Mouse (Mus musculus) brain, embryonic 14.5 days (tissue): ENCODE data around the gene Irf9. TPM values are rescaled to one million over a fixed set of nuclear protein-coding genes. Genes with fewer than 3 reads are reported as not detected.

Source experiments
- DNase-seq: peaks from one replicate; pipeline ENCODE4 v3.0.0-alpha.2; 2011; ENCODE audit warnings: low read depth
- CTCF ChIP-seq: fragments of 200-500 bp; IDR thresholded peaks from 2 replicates; pipeline ENCODE4 v1.5.1; 2012; ENCODE audit warnings: inconsistent platforms, mild to moderate bottlenecking, moderate library complexity, borderline replicate concordance; ENCODE audit not compliant: insufficient read depth, insufficient read length; ENCODE audit errors: extremely low read depth
- POLR2A ChIP-seq: fragments of 200-500 bp; IDR thresholded peaks from 2 replicates; pipeline ENCODE4 v1.6.1; 2012; ENCODE audit warnings: mild to moderate bottlenecking, inconsistent platforms, borderline replicate concordance; ENCODE audit not compliant: poor library complexity, insufficient read depth, insufficient read length, severe bottlenecking; ENCODE audit errors: extremely low read depth
- polyA plus RNA-seq: library from polyadenylated mRNA; depleted of rRNA; stranded (reverse); fragments of >200 nt; gene quantifications from 2 replicates; pipeline ENCODE4 v1.2.3, GENCODE M21; 2012

Gene Irf9
- polyA plus RNA-seq, 1 experiment = 23.5 TPM

- TF ChIP-seq CTCF (no peak), POLR2A (no peak)
- DNase-seq = no peak
These were observed 35.9 kb upstream of the Irf9 start for GRCm38 (mm10) chr14:55567496-55567895.

DNA sequence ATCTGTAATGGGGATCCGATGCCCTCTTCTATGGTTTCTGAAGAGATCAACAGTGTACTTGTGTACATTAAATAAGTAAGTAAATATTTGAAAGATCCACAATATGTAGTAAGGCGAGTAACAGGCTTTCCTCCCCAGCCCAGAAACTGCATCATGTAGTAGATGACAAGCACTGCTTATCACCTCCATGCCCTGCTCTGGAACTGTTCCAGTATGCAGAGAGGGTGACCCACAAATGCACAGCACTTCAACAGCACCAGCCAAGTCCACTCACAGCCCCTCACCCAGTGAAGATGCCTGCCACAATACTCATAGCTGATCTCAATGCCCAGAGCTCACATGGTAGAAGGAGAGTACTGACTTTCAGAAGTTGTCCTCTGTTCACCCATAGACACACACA, 32.8 kb upstream of the Irf9 start:
- no peak for DNase-seq
- TF ChIP-seq POLR2A (no peak), CTCF (no peak)

- DNase-seq = no peak
- TF ChIP-seq CTCF = no peak
- TF ChIP-seq POLR2A = no peak
These were observed 31.6 kb upstream of the Irf9 start for GRCm38 (mm10) chr14:55571760-55572159.

GRCm38 (mm10) chr14:55575302-55575701, 28.1 kb upstream of the Irf9 start, which contains the start of gene Fitm1:
Fitm1 (plus strand) TSS chr14:55575617.
- TF ChIP-seq CTCF (no peak), POLR2A (no peak)
- DNase-seq = no peak

GRCm38 (mm10) chr14:55575711-55576110, 27.7 kb upstream of the Irf9 start:
- no peak for TF ChIP-seq CTCF
- no peak for TF ChIP-seq POLR2A
- no peak for DNase-seq

- DNase-seq = no peak
- no peak for TF ChIP-seq CTCF
These were observed 27.0 kb upstream of the Irf9 start for GRCm38 (mm10) chr14:55576376-55576775.

GRCm38 (mm10) chr14:55577871-55578667, 25.3 kb upstream of the Irf9 start, which contains the start of gene Psme1:
Psme1 (plus strand) TSS chr14:55578123.
- TF ChIP-seq CTCF = no peak
- peak; percentile 45; the same call in 1 of the 2 replicates for TF ChIP-seq POLR2A
- DNase-seq = peak; percentile 93

DNA sequence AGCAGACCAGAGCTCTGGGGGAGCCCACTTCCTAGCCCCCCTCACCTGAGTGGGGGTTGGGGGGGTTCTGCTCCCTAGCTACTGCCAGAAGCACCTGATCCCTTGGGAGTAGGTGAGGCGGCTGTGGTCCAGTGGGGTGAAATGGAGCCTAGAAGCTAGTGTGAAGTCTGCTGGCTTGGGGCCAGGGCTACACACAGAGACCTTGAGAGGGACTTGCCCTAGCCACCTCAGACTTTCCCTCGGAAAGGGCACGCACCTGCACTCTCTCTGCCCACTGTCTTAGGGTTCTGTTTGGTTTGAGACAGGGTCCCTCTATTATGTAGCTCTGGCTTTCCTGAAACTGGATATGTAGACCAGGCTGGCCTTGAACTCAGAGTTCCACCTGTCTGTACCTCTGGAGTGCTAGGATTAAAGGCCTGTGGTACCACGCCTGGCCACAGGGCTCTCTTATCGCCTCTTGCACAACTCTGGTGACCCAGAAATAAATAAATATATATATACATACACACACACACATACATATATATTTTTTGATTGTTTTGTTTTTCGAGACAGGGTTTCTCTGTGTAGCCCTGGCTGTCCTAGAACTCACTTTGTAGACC, 24.6 kb upstream of the Irf9 start:
- DNase-seq = peak; percentile 62
- no peak for TF ChIP-seq CTCF
- TF ChIP-seq POLR2A = no peak

GRCm38 (mm10) chr14:55579511-55580496, 23.6 kb upstream of the Irf9 start:
- TF ChIP-seq CTCF = no peak
- TF ChIP-seq POLR2A = no peak
- no peak for DNase-seq

- TF ChIP-seq POLR2A (no peak), CTCF (no peak)
- DNase-seq = no peak
These were observed 22.6 kb upstream of the Irf9 start for GRCm38 (mm10) chr14:55580731-55581130.

DNA sequence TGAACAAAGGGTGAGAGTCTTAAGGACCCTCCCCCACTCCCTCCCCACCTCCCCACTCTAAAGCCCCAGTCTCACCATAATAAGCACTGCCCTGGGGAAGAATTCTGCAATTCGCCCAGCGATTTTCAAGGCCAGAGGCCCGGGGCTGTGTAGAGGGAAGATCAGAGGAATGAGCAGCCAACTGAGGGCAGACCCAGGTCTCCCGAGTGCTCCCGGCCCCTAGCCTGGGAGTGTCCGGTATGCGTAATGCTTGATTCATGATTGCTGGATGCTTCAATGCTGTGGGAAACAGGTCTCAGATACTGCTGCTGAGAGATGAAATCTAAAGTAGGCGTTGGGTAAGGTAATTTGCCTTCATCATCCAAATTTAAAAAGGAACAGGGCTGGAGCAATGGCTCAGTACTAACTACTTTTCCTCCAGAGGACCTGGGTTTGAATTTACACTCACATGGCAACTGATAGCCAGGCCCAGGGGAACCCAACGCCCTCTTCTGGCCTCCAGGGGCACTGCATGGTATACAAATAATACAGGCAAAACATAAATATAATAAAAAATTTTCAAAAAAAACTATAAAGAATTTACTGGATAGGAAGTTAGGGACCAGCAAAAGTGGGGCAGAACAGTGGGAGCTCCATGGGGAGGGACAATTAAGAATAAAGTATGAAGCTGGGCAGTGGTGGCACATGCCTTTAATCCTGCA, 21.2 kb upstream of the Irf9 start:
- no peak for DNase-seq
- TF ChIP-seq CTCF (peak; percentile 43; the same call in 1 of the 2 replicates), POLR2A (no peak)

- DNase-seq = no peak
- TF ChIP-seq CTCF (no peak), POLR2A (no peak)
These were observed 19.1 kb upstream of the Irf9 start for GRCm38 (mm10) chr14:55584303-55584701.
